Mouse (Mus musculus) neural tube, embryonic 13.5 days (tissue): ENCODE measurements around the gene Gpam. TPM values are rescaled to one million over a fixed set of nuclear protein-coding genes. Genes with fewer than 3 reads are reported as not detected.

ENCODE experiments used
- ATAC-seq: fragments of 200-750 bp; cut with Nextera tagmentation; 2 replicates; pipeline ENCODE4 v1.8.0; 2017; ENCODE audit warnings: low read depth, mild to moderate bottlenecking, moderate TSS enrichment, moderate library complexity
- H3K27ac ChIP-seq: fragments of 300-500 bp; sonication (generic); replicated peaks from 2 replicates; pipeline ENCODE4 v1.5.1; 2015; ENCODE audit warnings: moderate library complexity, mild to moderate bottlenecking, inconsistent platforms
- H3K27me3 ChIP-seq: fragments of 300-500 bp; sonication (generic); 2 replicates; pipeline ENCODE4 v1.6.1; 2015; ENCODE audit warnings: mild to moderate bottlenecking, inconsistent platforms
- H3K36me3 ChIP-seq: fragments of 300-500 bp; sonication (generic); 2 replicates; pipeline ENCODE4 v1.6.1; 2015; ENCODE audit warnings: mild to moderate bottlenecking, inconsistent platforms
- H3K4me1 ChIP-seq: fragments of 300-500 bp; sonication (generic); replicated peaks from 2 replicates; pipeline ENCODE4 v1.6.1; 2015; ENCODE audit warnings: inconsistent platforms
- H3K4me2 ChIP-seq: fragments of 300-500 bp; sonication (generic); 2 replicates; pipeline ENCODE4 v1.6.1; 2015; ENCODE audit warnings: inconsistent platforms, mild to moderate bottlenecking, moderate library complexity
- H3K4me3 ChIP-seq: fragments of 300-500 bp; sonication (generic); 2 replicates; pipeline ENCODE4 v1.5.1; 2015; ENCODE audit warnings: mild to moderate bottlenecking, inconsistent platforms
- H3K9ac ChIP-seq: fragments of 300-500 bp; sonication (generic); 2 replicates; pipeline ENCODE4 v1.6.1; 2015; ENCODE audit warnings: moderate library complexity, mild to moderate bottlenecking, inconsistent platforms
- H3K9me3 ChIP-seq: fragments of 300-500 bp; sonication (generic); 2 replicates; pipeline ENCODE4 v1.6.1; 2016; ENCODE audit warnings: inconsistent platforms
- WGBS: fragments of 180-500 bp; shearing (Covaris S2); methylation state at CpG from one replicate; pipeline ENCODE4 v1.1.7; 2015; 5-methylcytosine and 5-hydroxymethylcytosine counted together
- polyA plus RNA-seq: library from polyadenylated mRNA; unstranded; fragments of >200 nt; fragmentation: Nextera tagmentation; extraction: Ambion mirVana; gene quantifications from 2 replicates; pipeline ENCODE4 v1.2.1, GENCODE M21; 2015

Gene Gpam
- polyA plus RNA-seq, 1 experiment from 2014 or later = 19.6 TPM

GRCm38 (mm10) chr19:55136693-55137427 is 9.8 kb upstream of the Gpam start:
- Histone ChIP-seq H3K9ac (no peak overlapping the region), H3K27ac (no peak overlapping the region), H3K27me3 (no peaks in the 10 kb centered on the region), H3K4me2 (no peak overlapping the region), H3K4me1 (peaks cover 17% of the 10 kb centered on the region), H3K9me3 (no peaks in the 10 kb centered on the region), H3K36me3 (no peaks in the 10 kb centered on the region), H3K4me3 (no peak overlapping the region)
- 62% methylated on average over 4 of the region's 4 CpGs for WGBS
- ATAC-seq = no peak

GRCm38 (mm10) chr19:55135918-55136317 is 8.9 kb upstream of the Gpam start:
- ATAC-seq = no peak
- WGBS = 90% methylated on average over 3 of the region's 3 CpGs
- H3K27ac ChIP-seq = no peak overlapping the region

GRCm38 (mm10) chr19:55134521-55134920 is 7.5 kb upstream of the Gpam start:
- 67% methylated on average over 9 of the region's 9 CpGs for WGBS
- no peak overlapping the region for H3K27ac ChIP-seq
- no peaks in the 10 kb centered on the region for H3K9me3 ChIP-seq
- no peaks in the 10 kb centered on the region for H3K36me3 ChIP-seq
- H3K4me1 ChIP-seq = peaks cover 17% of the 10 kb centered on the region
- ATAC-seq = no peak
- H3K4me3 ChIP-seq = no peak overlapping the region
- H3K4me2 ChIP-seq = no peak overlapping the region
- H3K27me3 ChIP-seq = no peaks in the 10 kb centered on the region
- H3K9ac ChIP-seq = no peak overlapping the region

More at GRCm38 (mm10) chr19:55135918-55136317, 8.9 kb upstream of the Gpam start:
- H3K9me3 ChIP-seq = no peaks in the 10 kb centered on the region
- H3K27me3 ChIP-seq = no peaks in the 10 kb centered on the region
- no peak overlapping the region for H3K4me2 ChIP-seq
- H3K4me3 ChIP-seq = no peak overlapping the region
- peaks cover 17% of the 10 kb centered on the region for H3K4me1 ChIP-seq
- H3K36me3 ChIP-seq = no peaks in the 10 kb centered on the region
- no peak overlapping the region for H3K9ac ChIP-seq

- 86% methylated on average over 3 of the region's 3 CpGs for WGBS
- Histone ChIP-seq H3K27ac (no peak overlapping the region), H3K9ac (no peak overlapping the region), H3K9me3 (no peaks in the 10 kb centered on the region), H3K4me2 (no peak overlapping the region), H3K4me1 (peaks cover 10% of the 10 kb centered on the region), H3K27me3 (no peaks in the 10 kb centered on the region), H3K4me3 (no peak overlapping the region), H3K36me3 (no peaks in the 10 kb centered on the region)
- no peak for ATAC-seq
Observed at GRCm38 (mm10) chr19:55132476-55132875, 5.4 kb upstream of the Gpam start.

GRCm38 (mm10) chr19:55131747-55132146 is 4.7 kb upstream of the Gpam start:
- H3K9me3 ChIP-seq = no peaks in the 10 kb centered on the region
- WGBS = 47% methylated on average over 1 of the region's 1 CpGs
- peaks cover 3% of the 10 kb centered on the region for H3K4me1 ChIP-seq
- H3K9ac ChIP-seq = no peak overlapping the region
- no peak overlapping the region for H3K4me2 ChIP-seq
- H3K36me3 ChIP-seq = no peaks in the 10 kb centered on the region
- no peak overlapping the region for H3K27ac ChIP-seq
- no peak for ATAC-seq
- H3K4me3 ChIP-seq = no peak overlapping the region
- no peaks in the 10 kb centered on the region for H3K27me3 ChIP-seq

- H3K4me3 ChIP-seq = no peak overlapping the region
- no peak for ATAC-seq
- no peak overlapping the region for H3K27ac ChIP-seq
- H3K4me2 ChIP-seq = no peak overlapping the region
- peaks cover 4% of the 10 kb centered on the region; the same call in 1 of the 2 replicates for H3K4me1 ChIP-seq
- no peak overlapping the region for H3K9ac ChIP-seq
- H3K9me3 ChIP-seq = no peaks in the 10 kb centered on the region
- WGBS = 92% methylated on average over 1 of the region's 1 CpGs
- no peaks in the 10 kb centered on the region for H3K36me3 ChIP-seq
- H3K27me3 ChIP-seq = no peaks in the 10 kb centered on the region
Observed at GRCm38 (mm10) chr19:55128469-55128868, 1.4 kb upstream of the Gpam start.

- no peaks in the 10 kb centered on the region for H3K36me3 ChIP-seq
- no peak overlapping the region for H3K4me3 ChIP-seq
- H3K4me1 ChIP-seq = peaks cover 32% of the 10 kb centered on the region
- no peaks in the 10 kb centered on the region for H3K27me3 ChIP-seq
- no peak overlapping the region for H3K27ac ChIP-seq
- H3K4me2 ChIP-seq = no peak overlapping the region
- no peak overlapping the region for H3K9ac ChIP-seq
- no peaks in the 10 kb centered on the region for H3K9me3 ChIP-seq
- ATAC-seq = no peak
- 92% methylated on average over 3 of the region's 3 CpGs for WGBS
Observed at GRCm38 (mm10) chr19:55125456-55125855, 1.6 kb downstream of the Gpam start.

GRCm38 (mm10) chr19:55123001-55123536 is 4.0 kb downstream of the Gpam start:
- peak; percentile 74 for ATAC-seq
- Histone ChIP-seq H3K4me3 (no peak overlapping the region), H3K4me1 (peaks cover 34% of the 10 kb centered on the region), H3K27ac (peak overlapping the region; percentile 75), H3K4me2 (no peak overlapping the region), H3K9ac (no peak overlapping the region), H3K36me3 (no peaks in the 10 kb centered on the region), H3K27me3 (no peaks in the 10 kb centered on the region), H3K9me3 (no peaks in the 10 kb centered on the region)
- WGBS = 20% methylated on average over 11 of the region's 11 CpGs

- H3K9ac ChIP-seq = no peak overlapping the region
- H3K27ac ChIP-seq = peak overlapping the region; percentile 75
- no peak overlapping the region for H3K4me2 ChIP-seq
- no peaks in the 10 kb centered on the region for H3K36me3 ChIP-seq
- WGBS = 64% methylated on average over 4 of the region's 4 CpGs
- ATAC-seq = peak; percentile 71
- no peak overlapping the region for H3K4me3 ChIP-seq
- H3K4me1 ChIP-seq = peaks cover 34% of the 10 kb centered on the region
- H3K27me3 ChIP-seq = no peaks in the 10 kb centered on the region
- H3K9me3 ChIP-seq = no peaks in the 10 kb centered on the region
Observed at GRCm38 (mm10) chr19:55122351-55122980, 4.6 kb downstream of the Gpam start.

- Histone ChIP-seq H3K9ac (no peak overlapping the region), H3K27me3 (no peaks in the 10 kb centered on the region), H3K27ac (peak overlapping the region; percentile 75), H3K4me2 (no peak overlapping the region), H3K4me3 (no peak overlapping the region), H3K36me3 (no peaks in the 10 kb centered on the region), H3K4me1 (peaks cover 34% of the 10 kb centered on the region), H3K9me3 (no peaks in the 10 kb centered on the region)
- 76% methylated on average over 6 of the region's 6 CpGs for WGBS
- ATAC-seq = peak; percentile 2; the same call in 1 of the 2 replicates
Observed at GRCm38 (mm10) chr19:55121836-55122235, 5.2 kb downstream of the Gpam start.

GRCm38 (mm10) chr19:55120518-55121244 is 6.4 kb downstream of the Gpam start:
- H3K27ac ChIP-seq = no peak overlapping the region
- no peak overlapping the region for H3K9ac ChIP-seq
- no peak for ATAC-seq
- no peak overlapping the region for H3K4me3 ChIP-seq
- H3K27me3 ChIP-seq = no peaks in the 10 kb centered on the region
- H3K4me1 ChIP-seq = peaks cover 34% of the 10 kb centered on the region
- WGBS = 36% methylated on average over 11 of the region's 11 CpGs
- no peaks in the 10 kb centered on the region for H3K36me3 ChIP-seq
- no peaks in the 10 kb centered on the region for H3K9me3 ChIP-seq
- no peak overlapping the region for H3K4me2 ChIP-seq

GRCm38 (mm10) chr19:55119541-55119940 is 7.5 kb downstream of the Gpam start:
- Histone ChIP-seq H3K9me3 (no peaks in the 10 kb centered on the region), H3K4me1 (peaks cover 34% of the 10 kb centered on the region), H3K9ac (no peak overlapping the region), H3K27ac (no peak overlapping the region), H3K4me2 (no peak overlapping the region), H3K36me3 (no peaks in the 10 kb centered on the region), H3K4me3 (no peak overlapping the region), H3K27me3 (no peaks in the 10 kb centered on the region)
- 73% methylated on average over 2 of the region's 2 CpGs for WGBS
- ATAC-seq = no peak
